Mouse (Mus musculus) c-Kit-positive CD71-negative TER-119-negative erythroid progenitor cells, embryonic 14.5 days (primary cell): ENCODE data around the gene Pip5k1b.

Experiments
- DNase-seq: peaks from one replicate; pipeline ENCODE4 v3.0.0-alpha.2; 2013; ENCODE audit warnings: low read depth

The Pip5k1b gene

DNA sequence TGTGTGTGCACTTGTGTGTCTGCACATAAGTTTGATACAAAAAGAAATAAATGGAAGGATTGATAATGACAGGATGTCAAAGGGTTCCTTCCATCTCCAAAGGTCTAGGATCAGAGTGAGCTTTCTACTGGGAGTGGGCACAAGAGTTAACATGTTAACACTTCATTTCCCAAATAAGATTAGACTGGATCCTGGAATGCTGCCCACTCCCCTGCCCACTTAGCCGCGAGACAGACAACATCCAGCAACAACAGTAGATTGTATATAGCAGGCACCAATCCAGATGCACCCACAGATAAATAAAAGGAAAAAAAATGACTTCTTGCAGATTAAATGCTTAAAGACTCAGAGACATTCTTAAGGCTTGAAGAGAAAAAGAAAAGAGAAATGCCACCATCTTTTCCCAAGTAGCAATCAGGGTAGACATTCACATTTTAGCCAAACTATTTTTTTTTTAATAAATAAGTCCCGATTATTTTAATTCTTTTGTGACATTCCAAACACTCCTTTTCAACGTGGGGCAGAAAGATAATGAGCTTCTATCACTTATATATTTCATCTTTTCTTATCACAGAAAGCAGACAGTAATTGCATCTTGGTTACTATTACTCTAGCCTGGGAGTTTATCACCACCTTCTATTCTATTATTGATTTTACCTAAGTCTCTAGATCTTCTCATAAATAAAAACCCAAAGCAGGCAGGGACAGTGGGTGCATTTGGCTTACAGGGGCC is 219.9 kb downstream of the Pip5k1b start:
- DNase-seq: no peak

- no peak for DNase-seq
Measured at GRCm38 (mm10) chr19:24332956-24333355, 222.7 kb downstream of the Pip5k1b start.

DNA sequence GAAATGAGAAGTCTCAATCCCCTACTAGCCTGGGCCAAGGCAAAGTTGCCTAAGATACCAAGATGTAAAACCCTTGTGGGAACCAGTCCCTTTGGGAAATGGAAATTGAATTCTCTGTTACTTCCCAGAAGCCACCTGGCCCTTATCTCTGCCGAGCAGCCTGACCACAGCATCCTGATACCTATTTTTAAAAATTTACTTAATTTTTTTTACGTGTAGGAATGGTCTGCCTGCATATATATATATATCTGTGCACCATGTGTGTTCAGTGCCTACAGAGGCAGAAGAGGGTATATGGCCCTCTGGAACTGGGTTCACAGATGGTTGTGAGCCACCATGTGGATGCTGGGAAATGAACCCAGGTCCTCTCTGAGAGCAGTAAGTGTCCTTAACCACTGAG is 224.4 kb downstream of the Pip5k1b start:
- no peak for DNase-seq

GRCm38 (mm10) chr19:24330366-24330765 is 225.3 kb downstream of the Pip5k1b start:
- DNase-seq: no peak

- no peak for DNase-seq
Measured at GRCm38 (mm10) chr19:24327921-24328320, 227.8 kb downstream of the Pip5k1b start.

DNA sequence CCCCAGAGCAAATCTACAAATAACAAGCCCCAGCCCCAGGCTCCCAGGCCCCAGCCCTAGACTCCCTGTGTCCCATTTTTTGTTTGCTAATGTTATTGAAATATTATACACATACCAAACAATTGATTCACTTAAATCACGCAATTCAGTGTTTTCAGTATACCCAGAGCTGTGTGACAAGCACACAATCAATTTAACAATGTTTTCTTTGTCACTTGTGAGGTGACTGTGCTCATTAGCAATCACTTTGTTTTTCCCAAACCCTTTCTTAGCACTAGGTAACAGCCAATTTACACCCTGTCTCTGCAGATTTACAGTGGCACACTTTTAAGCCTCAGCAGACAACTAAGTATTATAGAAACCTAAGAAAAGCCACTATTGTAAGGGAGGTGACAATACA is 228.7 kb downstream of the Pip5k1b start:
- DNase-seq: no peak

DNA sequence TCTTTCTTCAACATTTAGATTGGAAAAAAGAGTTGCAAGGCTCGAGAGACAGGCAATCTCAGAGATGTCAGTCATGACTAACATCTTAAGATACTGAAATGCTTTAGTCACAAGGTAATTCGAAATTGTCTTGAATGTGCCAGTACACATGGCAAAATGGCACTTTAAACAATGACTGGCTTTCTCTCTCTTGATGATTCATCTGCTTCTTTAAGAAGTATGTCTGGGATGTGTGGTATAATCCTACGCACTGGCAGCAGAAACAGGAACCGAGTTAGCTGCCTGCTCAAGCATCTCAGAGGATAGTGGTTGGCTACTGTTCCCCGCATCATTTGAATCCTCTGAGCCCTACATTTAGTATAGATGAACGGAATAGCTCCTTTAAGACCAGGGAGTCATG is 230.0 kb downstream of the Pip5k1b start:
- DNase-seq: no peak

DNA sequence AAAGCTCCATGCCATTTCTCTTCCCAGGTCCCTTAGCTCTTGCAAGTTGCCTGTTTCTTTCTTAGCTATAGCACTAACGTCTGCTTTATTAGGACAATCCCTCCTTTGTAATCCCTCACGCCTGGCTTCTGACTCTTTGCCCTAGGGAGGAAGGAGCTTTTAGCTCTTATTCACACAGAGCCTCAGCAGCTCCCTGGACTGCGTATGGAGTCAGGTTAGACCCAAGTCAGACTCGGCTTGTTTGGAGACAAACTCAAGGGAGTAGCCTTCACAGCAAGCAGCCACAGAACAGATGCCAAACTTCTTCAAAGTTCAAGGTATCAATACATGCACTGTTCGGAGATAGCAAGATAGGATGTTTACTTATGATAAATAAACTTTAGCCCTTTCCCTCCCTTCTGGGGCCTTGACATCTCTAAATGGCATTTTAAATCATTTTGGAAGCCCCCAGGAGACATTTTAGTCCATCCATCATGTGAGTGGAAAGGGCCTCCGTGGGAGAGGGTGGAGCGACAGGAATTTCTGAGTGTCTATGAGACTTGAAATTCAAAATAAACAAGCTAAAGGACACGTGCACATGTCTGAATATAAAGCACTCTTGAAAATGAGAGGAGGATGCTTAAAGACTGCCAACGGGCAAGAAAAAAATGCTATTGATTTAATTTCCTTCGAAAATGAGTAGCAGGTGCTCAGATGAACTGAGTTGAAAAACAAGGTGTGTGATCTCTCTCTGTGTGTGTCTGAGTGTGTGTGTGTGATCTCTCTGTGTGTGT is 231.6 kb downstream of the Pip5k1b start:
- DNase-seq: no peak

DNA sequence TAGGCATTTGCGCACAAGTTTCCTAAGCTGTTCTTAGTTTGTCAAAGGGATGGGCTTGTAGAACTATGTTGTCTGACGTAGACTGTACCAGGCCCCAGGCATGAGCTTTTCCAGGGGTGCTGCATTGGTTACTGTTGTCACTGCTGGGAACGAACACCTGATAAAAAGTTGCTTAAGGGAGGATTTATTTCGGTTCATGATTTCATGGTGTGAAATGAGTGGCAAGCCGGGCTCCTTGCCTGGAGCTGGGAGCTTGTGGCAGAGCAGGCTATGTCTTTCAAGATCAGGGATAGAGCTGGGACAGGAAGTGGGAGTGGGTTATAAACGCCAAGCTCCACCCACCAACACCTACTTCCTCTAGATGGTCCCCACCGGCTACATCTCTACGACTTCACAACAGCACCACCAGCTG is 233.8 kb downstream of the Pip5k1b start:
- no peak for DNase-seq

- DNase-seq: no peak
Measured at GRCm38 (mm10) chr19:24321211-24321899, 234.3 kb downstream of the Pip5k1b start.

- DNase-seq: no peak
Measured at GRCm38 (mm10) chr19:24318172-24318571, 237.5 kb downstream of the Pip5k1b start.

DNA sequence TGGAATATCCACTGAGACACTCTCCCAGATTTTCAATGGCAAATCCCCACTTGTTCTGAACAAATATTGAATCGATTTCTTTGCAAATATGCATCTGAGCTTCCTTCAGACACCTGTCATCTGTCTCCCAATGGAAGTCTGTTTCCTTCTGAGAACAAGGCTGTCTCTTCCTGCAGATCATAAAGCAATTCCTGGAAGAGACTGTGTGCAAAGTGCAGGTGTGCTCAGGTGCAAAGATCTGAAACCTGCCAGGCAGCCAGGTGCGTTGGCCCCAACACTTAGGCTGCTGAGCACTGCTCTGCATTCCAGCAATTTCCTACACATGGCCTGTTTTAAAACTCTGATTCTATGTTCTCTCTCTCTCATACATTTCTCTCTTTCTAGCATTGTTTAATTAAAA is 237.9 kb downstream of the Pip5k1b start:
- DNase-seq: no peak

DNA sequence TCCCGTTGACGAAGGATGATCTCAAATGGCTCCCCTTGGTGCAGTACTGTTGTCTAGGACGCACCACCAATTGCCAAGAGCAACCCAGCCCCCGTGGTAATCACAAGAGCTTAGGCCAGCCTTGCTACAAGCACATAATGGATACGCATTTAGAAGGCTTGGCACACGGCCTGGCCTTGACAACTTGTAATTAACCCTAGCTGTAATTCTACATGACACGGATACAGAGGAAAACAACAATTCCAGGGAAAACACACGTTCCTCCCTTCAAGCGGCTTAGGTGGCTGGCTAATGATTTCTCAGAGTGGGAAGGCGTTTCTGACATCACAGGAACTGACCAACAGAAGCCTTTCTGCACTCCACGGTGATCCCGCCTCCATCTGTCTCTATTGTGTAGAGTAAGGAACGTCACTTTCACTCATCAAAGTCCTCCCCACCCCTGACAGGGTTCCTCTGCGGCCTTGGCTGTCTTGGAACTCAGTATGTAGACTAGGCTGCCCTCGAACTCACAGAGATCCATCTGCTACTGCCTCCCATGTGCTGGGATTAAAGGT is 238.6 kb downstream of the Pip5k1b start:
- DNase-seq: no peak

DNA sequence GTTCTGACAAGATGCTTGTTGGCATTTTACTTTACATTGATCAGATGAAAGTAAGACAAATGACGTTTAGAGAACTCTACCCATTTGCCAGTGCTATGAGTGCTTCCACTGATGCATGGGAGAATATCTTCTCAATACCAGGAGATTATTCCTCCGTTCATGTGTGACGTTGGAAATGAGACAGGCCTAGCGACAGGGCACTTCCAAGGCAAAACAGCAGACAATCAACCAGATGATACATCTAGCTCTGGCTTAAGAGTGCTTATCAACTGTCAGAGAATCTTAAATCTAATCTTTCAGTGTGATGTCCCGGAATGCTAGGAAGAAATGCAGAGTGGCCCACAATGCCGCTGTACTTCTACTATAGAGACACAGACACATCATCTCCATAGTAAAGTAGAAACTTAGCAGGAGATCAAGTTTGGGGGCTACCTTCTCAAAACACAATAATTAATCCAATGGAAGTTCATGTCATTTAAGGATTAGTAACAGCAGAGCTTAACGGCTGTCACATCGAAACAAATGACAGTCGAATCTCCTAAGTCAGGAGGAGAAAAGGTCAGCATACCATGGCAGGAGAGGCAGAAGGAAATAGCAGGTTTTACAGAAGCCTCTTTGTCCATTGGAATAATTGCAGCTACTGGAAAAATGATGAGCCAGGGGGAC is 239.5 kb downstream of the Pip5k1b start:
- DNase-seq: no peak

- no peak for DNase-seq
Measured at GRCm38 (mm10) chr19:24315234-24315633, 240.4 kb downstream of the Pip5k1b start.

DNA sequence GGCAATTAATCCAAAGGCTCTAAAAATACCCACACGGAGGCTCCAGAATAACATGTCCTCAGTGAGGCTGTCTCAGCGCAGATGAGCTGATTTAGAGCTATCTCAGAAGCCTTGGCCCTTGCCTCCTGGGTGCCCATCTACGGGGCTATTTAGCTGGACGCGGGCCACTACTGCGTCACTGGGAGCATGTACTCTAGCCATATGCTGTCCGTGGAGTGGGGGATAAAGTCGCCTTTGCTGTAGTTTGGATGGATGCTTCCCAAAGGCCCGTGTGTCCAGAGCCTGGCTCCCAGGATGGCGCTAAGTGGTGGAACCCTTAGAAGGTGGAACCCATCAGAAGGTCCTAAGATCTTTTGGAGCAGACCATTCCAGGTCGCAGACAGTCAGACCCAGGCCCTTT is 241.0 kb downstream of the Pip5k1b start:
- DNase-seq: no peak

DNA sequence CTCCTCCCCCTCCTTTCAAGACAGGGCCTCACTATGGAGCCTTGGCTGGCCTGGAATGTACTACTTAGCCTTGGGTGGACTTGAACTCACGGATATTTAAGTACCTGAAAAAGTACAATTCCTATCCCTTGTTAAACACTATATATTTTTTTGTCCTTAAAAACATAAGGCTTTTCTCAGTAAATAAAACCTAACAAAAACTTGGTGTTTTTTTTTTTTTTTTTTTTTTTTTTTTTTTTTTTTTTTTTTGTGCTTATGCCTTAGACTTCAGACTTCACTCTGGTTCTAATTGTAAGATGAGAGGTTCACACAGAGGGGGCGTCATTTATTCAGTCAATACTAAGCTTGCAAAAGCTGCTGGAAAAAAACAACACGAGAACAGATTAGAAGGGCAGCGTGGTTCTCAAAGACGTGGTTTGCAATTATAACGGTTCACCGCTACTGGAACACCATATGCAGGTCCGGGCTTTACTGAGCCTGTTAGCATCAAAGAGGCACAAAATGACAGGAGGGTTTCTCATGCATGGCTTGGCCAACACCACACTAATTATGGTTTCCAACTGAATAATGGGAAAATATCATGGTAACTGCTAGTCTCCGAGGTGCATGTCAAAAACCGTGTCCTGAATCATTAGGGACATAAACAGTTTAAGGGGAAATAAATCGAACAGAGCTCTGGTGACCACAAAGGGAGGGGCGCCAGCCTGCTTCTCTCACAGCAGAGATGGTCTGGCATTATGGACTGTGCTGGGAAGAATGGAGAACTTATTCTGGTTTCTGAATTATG is 242.9 kb downstream of the Pip5k1b start:
- DNase-seq: no peak

- DNase-seq: no peak
Measured at GRCm38 (mm10) chr19:24312046-24312445, 243.6 kb downstream of the Pip5k1b start.

GRCm38 (mm10) chr19:24308305-24308705 is 247.4 kb downstream of the Pip5k1b start:
- no peak for DNase-seq

- no peak for DNase-seq
Measured at GRCm38 (mm10) chr19:24307271-24308221, 248.1 kb downstream of the Pip5k1b start.
